Mouse (Mus musculus) lung, postnatal 0 days (tissue): Measurements from ENCODE around the gene Dcst1. TPM values are rescaled to one million over a fixed set of nuclear protein-coding genes. Genes with fewer than 3 reads are reported as not detected.

ENCODE experiments used
- ATAC-seq: fragments of 200-750 bp; cut with Nextera tagmentation; 2 replicates; pipeline ENCODE4 v1.8.0; 2017; ENCODE audit warnings: moderate library complexity
- DNase-seq: peaks from one replicate; pipeline ENCODE4 v3.0.0-alpha.2; 2016; ENCODE audit warnings: low spot score
- H3K27ac ChIP-seq: fragments of 300-500 bp; sonication (generic); 2 replicates; pipeline ENCODE4 v1.5.1; 2014; ENCODE audit warnings: antibody characterized with exemption, mild to moderate bottlenecking, low read length, mixed read lengths
- H3K27me3 ChIP-seq: fragments of 300-500 bp; sonication (generic); replicated peaks from 2 replicates; pipeline ENCODE4 v1.6.1; 2014; ENCODE audit warnings: low read length, mixed read lengths; ENCODE audit not compliant: insufficient read depth
- H3K36me3 ChIP-seq: fragments of 300-500 bp; sonication (generic); 2 replicates; pipeline ENCODE4 v1.6.1; 2014; ENCODE audit warnings: low read length, mixed read lengths; ENCODE audit not compliant: insufficient read depth
- H3K4me1 ChIP-seq: fragments of 300-500 bp; sonication (generic); 2 replicates; pipeline ENCODE4 v1.6.1; 2014; ENCODE audit warnings: antibody characterized with exemption, low read depth, low read length, mixed read lengths; ENCODE audit not compliant: insufficient read depth
- H3K4me2 ChIP-seq: fragments of 300-500 bp; sonication (generic); replicated peaks from 2 replicates; pipeline ENCODE4 v1.6.1; 2014; ENCODE audit warnings: low read depth, mild to moderate bottlenecking, low read length, moderate library complexity, mixed read lengths
- H3K4me3 ChIP-seq: fragments of 300-500 bp; sonication (generic); 2 replicates; pipeline ENCODE4 v1.5.1; 2014; ENCODE audit warnings: low read depth, low read length
- H3K9ac ChIP-seq: fragments of 300-500 bp; sonication (generic); replicated peaks from 2 replicates; pipeline ENCODE4 v1.6.1; 2014; ENCODE audit warnings: low read depth, mild to moderate bottlenecking
- H3K9me3 ChIP-seq: fragments of 300-500 bp; sonication (generic); 2 replicates; pipeline ENCODE4 v1.6.1; 2016; ENCODE audit warnings: low read length, mixed read lengths
- CTCF ChIP-seq: IDR thresholded peaks from 2 replicates; pipeline ENCODE4 v1.5.1; 2016; ENCODE audit warnings: antibody characterized with exemption, mild to moderate bottlenecking
- EP300 ChIP-seq: IDR thresholded peaks from 2 replicates; pipeline ENCODE4 v1.6.1; 2016; ENCODE audit warnings: antibody characterized with exemption, mild to moderate bottlenecking, control low read depth
- WGBS: fragments of 180-500 bp; shearing (Covaris S2); extraction: QIAGEN DNeasy Blood & Tissue Kit; methylation state at CpG from one replicate; pipeline ENCODE4 v1.1.7; 2014; 5-methylcytosine and 5-hydroxymethylcytosine counted together
- polyA plus RNA-seq: library from polyadenylated mRNA; unstranded; fragments of >200 nt; fragmentation: Nextera tagmentation; extraction: Ambion mirVana; gene quantifications from 2 replicates; pipeline ENCODE4 v1.2.1, GENCODE M21; 2015

The Dcst1 gene
- polyA plus RNA-seq, 1 experiment from 2014 or later, result 0.11 TPM

DNA sequence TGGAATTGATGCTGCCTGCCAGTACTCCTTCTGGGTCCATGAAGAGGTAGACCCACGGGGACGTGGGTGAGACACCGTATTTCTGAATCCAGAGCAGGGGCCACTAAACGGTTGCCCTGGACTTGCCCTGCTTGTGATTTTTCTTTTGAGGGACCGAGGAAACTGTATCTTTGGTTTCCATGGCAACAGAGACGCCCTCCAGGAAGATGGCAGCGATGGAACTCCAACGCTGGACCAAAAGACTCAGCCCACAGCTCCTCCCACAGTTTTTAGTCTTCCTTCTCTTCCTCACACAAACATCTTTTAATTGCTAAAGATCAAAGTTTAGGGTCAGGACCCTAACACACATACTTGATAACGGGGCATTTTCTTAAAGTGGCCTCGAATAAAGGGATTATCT lies 33.0 kb downstream of the Dcst1 start:
- ATAC-seq, result no peak
- DNase-seq, result no peak
- Histone ChIP-seq H3K9me3 (no peaks in the 10 kb centered on the region), H3K9ac (no peak overlapping the region), H3K27me3 (no peaks in the 10 kb centered on the region), H3K4me2 (no peak overlapping the region), H3K27ac (no peak overlapping the region), H3K36me3 (peaks cover 4% of the 10 kb centered on the region; the same call in 1 of the 2 replicates), H3K4me3 (no peak overlapping the region), H3K4me1 (no peaks in the 10 kb centered on the region)
- TF ChIP-seq EP300 (no peak), CTCF (no peak)
- WGBS, result 44% methylated on average over 10 of the region's 10 CpGs

GRCm38 (mm10) chr3:89331561-89331960 lies 33.5 kb downstream of the Dcst1 start:
- Histone ChIP-seq H3K4me2 (no peak overlapping the region), H3K27ac (no peak overlapping the region), H3K27me3 (no peaks in the 10 kb centered on the region), H3K4me1 (no peaks in the 10 kb centered on the region), H3K9me3 (no peaks in the 10 kb centered on the region), H3K36me3 (peaks cover 4% of the 10 kb centered on the region; the same call in 1 of the 2 replicates), H3K4me3 (no peak overlapping the region), H3K9ac (no peak overlapping the region)
- TF ChIP-seq CTCF, result no peak
- TF ChIP-seq EP300, result no peak
- DNase-seq (no peak), ATAC-seq (no peak)
- 59% methylated on average over 13 of the region's 13 CpGs for WGBS

DNA sequence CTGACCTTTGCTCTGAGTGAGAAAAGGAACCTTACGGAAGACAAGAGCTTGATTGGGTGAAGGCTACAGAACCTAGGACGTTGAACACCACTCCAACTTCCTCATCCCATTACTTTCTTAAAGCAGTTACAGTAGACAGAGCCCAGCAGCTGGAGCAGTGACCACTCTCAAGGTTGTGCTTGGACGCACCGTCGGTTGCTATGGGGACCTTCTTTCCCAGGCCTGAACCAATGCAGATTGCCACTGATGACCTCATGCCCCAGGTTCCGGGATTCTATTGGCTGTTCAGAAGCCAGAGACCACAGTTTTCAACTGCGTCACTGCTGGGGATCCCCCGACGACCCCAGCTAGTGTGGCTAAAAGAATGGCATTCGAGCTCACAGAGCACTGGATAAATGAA lies 34.1 kb downstream of the Dcst1 start:
- Histone ChIP-seq H3K4me2 (no peak overlapping the region), H3K9me3 (no peaks in the 10 kb centered on the region), H3K36me3 (peaks cover 4% of the 10 kb centered on the region; the same call in 1 of the 2 replicates), H3K27me3 (no peaks in the 10 kb centered on the region), H3K4me1 (no peaks in the 10 kb centered on the region), H3K27ac (no peak overlapping the region), H3K4me3 (no peak overlapping the region), H3K9ac (no peak overlapping the region)
- no peak for TF ChIP-seq CTCF
- no peak for TF ChIP-seq EP300
- DNase-seq (peak; percentile 60), ATAC-seq (peak; percentile 70)
- 32% methylated on average over 10 of the region's 10 CpGs for WGBS

- DNase-seq, result no peak
- Histone ChIP-seq H3K36me3 (peaks cover 4% of the 10 kb centered on the region; the same call in 1 of the 2 replicates), H3K4me3 (no peak overlapping the region), H3K9me3 (no peaks in the 10 kb centered on the region), H3K27me3 (no peaks in the 10 kb centered on the region), H3K4me2 (no peak overlapping the region), H3K27ac (no peak overlapping the region), H3K4me1 (no peaks in the 10 kb centered on the region), H3K9ac (no peak overlapping the region)
- ATAC-seq, result no peak
- TF ChIP-seq EP300 (no peak), CTCF (no peak)
- 77% methylated on average over 3 of the region's 3 CpGs for WGBS
Observed at GRCm38 (mm10) chr3:89330346-89330745, 34.7 kb downstream of the Dcst1 start.

GRCm38 (mm10) chr3:89328623-89329022 lies 36.4 kb downstream of the Dcst1 start:
- Histone ChIP-seq H3K4me1 (no peaks in the 10 kb centered on the region), H3K27ac (no peak overlapping the region), H3K27me3 (no peaks in the 10 kb centered on the region), H3K4me3 (no peak overlapping the region), H3K9ac (no peak overlapping the region), H3K4me2 (no peak overlapping the region), H3K36me3 (0 out of 2 replicates have a peak, but pooled peaks cover under 1% of the 10 kb centered on the region), H3K9me3 (no peaks in the 10 kb centered on the region)
- TF ChIP-seq EP300, result no peak
- no peak for TF ChIP-seq CTCF
- WGBS, result 25% methylated on average over 4 of the region's 4 CpGs
- ATAC-seq, result no peak
- no peak for DNase-seq

GRCm38 (mm10) chr3:89327371-89327870 lies 37.6 kb downstream of the Dcst1 start:
- 37% methylated on average over 9 of the region's 9 CpGs for WGBS
- Histone ChIP-seq H3K4me3 (no peak overlapping the region), H3K27me3 (no peaks in the 10 kb centered on the region), H3K9ac (no peak overlapping the region), H3K4me1 (peaks cover 2% of the 10 kb centered on the region; the same call in 1 of the 2 replicates), H3K9me3 (no peaks in the 10 kb centered on the region), H3K36me3 (no peaks in the 10 kb centered on the region), H3K4me2 (no peak overlapping the region), H3K27ac (no peak overlapping the region)
- TF ChIP-seq CTCF (no peak), EP300 (no peak)
- ATAC-seq (peak; percentile 18; the same call in 1 of the 2 replicates), DNase-seq (no peak)
